Mouse (Mus musculus): ENCODE results near the gene Ankrd23.

DNA sequence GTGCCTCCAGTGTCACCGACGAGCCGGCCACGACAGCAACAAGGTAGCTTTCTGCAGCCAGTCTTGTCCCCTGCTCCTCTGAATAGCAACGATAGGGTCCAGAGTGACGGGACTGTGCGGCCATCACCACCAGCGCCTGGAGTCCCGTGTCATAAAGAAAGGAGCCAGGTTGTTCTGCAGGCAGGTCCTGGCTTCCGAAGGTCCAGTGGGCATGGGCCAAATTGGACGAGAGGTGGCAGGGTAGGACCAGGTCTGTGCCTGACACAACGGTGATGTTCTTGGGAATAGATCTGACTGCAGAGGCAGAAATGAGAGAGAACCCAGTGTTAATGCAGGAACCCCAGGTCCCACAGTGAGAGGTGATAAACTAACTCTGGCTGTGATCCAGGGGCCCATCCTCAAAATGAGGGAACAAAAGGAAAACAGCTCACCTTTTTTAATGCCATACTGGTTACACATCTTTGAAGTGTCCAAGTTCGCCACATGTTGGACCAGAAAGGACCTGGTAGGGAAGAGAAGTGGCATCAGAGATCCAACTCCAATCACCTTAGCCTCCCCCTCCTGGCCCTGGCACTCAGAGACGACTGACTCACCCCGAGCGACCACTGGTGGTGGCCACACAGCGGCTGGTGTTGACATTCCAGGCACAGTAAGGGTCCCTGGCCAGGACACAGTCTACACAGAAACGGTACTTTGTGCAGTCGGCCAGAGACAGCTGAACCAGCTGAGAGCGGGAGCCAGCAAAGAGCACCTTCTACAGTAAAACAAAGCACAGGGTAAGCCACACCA lies 13.6 kb upstream of the Ankrd23 start:
- TF ChIP-seq CTCF (IDR thresholded peaks at IDR 0.05; ENCODE audit: control insufficient read depth, insufficient read depth, insufficient read length) (no peak), MYOG (IDR thresholded peaks at IDR 0.05; ENCODE audit: control insufficient read depth, extremely low read depth, insufficient read length) (no peak), MYOD1 (IDR thresholded peaks at IDR 0.05; ENCODE audit: control insufficient read depth, insufficient read length, low read depth) (no peak)
